Mouse (Mus musculus): ENCODE data around the gene Rfng.
"Not testable (repeated sequence)": the region's sequence is repeated elsewhere in the genome, so short reads cannot be mapped to it uniquely, and the experiment has no call there.

The Rfng gene

DNA sequence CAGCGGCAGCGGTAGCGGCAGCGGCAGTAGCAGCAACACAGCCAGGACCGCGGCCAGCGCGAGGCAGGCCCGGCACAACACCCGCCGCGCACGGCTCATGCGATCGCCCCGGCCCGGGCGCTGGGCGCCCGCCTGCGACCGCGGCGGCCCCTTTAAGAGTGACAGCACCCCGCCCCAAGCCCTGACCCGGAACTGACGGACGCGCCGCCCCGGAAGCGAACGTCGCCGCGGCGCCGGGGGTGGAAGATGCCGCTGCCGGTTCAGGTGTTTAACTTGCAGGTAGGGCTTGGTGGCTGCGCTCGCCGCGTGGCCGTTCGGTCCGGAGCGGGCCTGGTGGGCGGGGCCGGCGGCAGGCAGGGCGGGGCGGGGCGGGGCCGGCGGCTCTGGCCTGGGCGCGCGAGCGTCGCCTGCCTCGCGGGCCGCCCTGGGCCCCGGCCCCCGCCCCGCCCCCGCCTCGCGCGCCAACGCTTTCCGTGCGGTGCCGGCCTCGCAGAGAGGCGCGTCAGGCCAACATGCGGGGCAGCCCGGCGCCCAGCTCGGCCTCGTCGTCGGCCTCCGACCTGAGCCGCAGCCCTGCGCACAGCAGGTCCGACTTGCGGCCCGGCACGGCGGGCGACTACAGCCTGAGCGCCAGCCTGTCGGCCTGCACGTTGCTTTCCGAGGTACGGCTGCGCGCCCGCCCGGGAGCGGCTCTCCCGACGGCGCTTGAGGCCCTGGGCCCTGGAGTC, at the start of gene Rfng, which contains the start of gene Gps1:
Rfng (minus strand) TSS at position 144 of the 728 bp plus-strand sequence.
Gps1 (plus strand) TSS at position 209 of the 728 bp plus-strand sequence.
- DNase-seq (ENCODE audit: low read depth, low spot score): peak; percentile 88

DNA sequence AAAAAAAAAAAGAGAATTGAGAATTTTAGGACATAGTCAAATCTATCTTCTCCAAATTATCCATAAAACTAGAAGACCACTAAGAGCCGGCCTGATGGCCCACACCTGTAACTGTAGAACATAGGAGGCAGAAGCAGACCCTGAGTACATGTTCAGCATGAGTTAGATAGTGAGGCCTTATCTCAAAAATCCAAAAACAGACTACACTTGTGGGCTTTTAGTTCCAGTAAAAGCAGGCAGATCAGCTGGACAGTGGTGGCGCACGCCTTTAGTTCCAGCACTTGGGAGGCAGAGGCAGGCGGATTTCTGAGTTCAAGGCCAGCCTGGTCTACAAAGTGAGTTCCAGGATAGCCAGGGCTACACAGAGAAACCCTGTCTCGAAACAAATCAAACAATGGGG, 49.0 kb upstream of the Rfng start:
- not testable (repeated sequence) for DNase-seq (ENCODE audit: low read depth, low spot score)

GRCm38 (mm10) chr11:120831659-120832440, 47.8 kb upstream of the Rfng start:
- DNase-seq (ENCODE audit: low read depth, low spot score): no peak

DNA sequence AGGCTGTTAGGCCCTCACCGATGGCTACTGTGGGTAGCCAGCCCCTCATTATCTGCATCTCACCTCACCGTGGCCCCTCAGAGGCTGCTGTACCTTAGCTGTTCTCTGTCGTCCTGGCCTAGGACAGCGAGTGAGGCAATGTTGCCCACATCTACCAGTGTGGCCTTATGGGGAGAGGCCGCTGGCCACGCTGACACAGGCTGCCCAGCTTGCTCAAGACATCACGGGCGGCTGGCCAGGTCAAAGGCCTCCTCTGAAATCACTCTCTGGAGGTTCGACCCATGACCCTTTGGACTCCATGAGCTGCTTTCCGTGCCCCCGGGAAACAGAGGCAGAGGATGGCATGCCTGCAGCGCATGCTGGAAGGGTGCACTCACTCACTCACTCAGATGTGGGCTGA, 46.7 kb upstream of the Rfng start:
- no peak for DNase-seq (ENCODE audit: low read depth, low spot score)

DNA sequence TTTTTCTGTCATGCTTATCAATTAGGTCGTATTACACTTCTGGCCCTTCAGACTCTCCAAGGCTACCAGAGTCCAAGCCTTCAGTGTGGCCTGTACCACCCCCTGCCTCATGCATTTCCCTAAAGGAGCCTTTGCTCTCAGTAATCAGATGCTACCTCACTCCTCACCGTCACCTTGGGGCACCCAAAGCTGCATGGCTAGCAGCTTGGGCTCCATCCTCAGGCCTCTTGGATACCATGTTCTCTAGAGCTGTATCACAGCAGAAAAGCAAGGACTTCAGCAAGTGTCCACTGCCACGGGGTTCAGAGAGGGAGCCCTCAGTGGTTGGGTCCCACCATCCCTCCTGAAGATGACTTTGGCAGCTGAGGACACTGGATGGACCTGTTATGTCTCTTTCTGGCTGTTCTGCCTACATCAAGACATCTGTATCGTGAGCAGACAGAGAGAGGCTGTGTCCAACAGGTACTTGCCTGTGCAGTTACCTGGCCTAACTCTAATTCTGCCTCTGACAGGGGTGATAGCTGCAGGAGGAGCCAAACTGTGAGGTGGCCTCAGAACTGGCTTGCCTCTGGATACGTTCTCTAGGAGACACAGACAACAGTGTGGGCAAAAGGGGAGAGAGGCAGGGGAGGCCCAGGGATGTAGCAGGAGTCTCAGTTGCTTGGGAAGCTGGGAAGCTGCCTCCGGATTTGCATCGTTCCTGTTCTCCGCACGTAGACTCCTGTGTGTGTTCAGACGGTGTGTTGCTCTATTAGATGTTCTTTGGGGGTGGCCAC, 45.9 kb upstream of the Rfng start:
- DNase-seq (ENCODE audit: low read depth, low spot score): no peak

DNA sequence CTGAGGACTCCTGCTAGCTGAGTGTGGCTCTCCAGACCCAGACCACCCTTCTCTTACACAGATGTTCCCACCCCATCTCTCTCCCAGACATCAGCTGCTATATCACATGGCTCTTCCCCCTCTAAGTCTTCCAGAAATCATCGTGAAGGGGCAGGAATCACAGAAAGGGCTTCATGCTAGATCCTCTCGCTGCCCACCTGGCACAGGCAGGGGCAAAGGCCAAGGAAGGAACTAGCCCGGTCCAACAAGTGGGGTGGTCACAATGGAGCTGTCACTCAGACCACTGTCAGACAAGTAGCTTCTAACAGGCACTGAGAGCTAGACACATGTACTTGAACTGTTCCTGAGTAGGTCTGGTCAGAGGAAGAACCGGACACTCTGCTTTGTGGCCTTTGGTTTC, 44.4 kb upstream of the Rfng start:
- no peak for DNase-seq (ENCODE audit: low read depth, low spot score)

DNA sequence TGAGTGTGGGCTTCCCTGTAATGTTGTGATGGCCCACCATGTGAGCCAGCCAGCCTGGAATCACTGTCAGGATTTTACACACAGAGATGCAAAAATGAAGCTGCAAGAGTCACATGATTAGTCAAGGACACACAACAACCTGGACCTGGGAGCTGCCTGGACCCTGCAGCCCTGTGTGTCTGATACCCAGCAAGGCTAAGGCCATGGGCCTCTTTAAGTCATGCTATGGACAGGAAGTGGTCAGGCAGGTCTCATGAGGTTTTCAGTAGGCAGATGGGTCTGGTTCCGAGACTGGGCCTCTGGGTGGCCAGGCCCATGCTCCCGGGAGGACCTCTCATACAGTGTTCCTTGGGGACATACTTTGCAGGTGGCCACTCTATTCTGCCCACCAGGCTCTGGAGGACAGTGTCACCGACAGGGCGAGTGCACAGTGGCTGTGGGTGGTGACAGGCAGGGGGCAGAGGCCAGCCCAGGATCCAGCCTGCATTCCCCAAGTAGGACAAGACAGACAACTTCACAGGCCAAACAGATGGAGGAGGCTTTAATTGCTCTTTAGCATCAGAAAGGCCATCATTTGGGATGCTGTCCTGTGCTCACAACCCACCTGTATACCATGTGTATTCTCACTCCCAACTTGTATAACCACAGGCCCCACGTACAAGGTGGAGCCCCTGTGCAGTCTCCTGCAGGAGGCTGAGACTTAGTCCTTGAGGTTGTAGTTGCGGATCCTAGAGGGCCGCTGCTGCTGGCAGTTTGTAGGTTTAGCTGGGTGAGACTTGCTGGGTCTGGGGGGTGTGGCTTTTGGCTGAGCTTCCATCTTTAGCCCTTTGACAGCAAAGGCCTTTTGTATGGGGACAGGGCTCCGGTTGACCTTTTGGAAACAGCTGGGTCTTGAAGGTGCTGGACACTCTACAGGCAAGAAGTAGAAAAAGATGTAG, 42.3 kb upstream of the Rfng start:
- no peak for DNase-seq (ENCODE audit: low read depth, low spot score)

- DNase-seq (ENCODE audit: low read depth, low spot score): peak; percentile 57
These were observed 41.4 kb upstream of the Rfng start for GRCm38 (mm10) chr11:120825289-120825863.

GRCm38 (mm10) chr11:120824787-120825288, 40.8 kb upstream of the Rfng start:
- no peak for DNase-seq (ENCODE audit: low read depth, low spot score)

DNA sequence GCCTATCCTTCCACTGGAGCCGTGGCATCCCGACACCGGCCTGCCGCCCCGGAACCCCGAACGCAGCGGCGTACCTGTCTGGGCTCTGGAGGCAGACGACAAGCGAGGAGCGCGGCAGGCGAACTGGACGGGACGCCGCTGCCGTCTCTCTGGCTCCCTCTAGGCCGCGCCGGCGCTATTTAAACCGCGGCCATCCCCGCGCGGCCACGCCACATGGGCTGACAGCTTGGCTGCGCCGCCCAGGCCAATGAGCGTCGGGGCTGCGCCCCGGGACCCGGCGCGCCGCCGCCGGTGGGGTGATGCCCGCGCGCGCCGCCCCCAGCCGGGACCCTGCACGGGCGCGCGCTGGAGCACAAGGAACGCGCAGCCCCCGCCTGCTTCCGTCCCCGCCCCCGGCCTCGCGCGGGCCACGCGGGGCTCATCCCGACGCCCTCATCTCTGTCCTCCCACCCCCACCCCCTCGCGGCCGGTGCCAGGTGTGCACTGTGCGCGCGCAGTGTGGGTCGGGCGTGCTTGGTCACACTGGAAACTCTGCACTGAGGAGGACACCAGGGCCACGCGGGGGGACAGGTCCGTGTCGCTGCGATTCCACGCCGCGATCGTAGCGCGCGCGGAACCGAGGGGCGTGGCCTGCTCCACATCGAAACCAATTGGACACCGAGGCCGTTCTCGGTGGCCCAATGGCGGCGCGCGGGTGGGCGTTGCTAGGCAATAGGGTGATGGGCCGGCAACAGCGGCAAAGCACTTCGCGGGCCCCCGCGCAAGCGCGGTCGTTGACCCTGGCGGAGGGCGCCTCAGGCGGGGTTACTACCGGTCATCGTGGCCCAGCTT, 40.2 kb upstream of the Rfng start, which contains the start of gene Fasn:
Fasn (minus strand) TSS at position 592 of the 831 bp plus-strand sequence.
- peak; percentile 97 for DNase-seq (ENCODE audit: low read depth, low spot score)

DNA sequence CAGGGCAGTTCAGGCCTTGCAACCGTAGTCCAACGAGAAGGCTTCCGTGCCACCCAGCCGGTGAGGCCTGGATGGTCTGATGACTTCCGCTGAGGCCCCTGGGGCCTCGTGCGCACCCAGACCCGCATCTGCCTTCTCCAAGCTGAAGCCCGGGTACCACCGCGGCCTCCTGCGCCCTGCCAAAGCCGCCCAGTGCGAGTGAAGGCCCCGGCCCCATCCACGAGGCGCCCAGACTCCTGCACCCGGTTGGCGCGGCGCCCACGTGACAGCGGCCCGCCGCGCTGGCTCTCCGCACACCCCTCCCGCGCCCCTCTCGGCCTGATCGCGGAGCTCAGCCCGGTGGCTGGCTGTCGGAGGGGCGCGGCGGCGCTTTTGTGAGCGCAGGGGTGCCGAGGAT, 39.5 kb upstream of the Rfng start:
- DNase-seq (ENCODE audit: low read depth, low spot score): no peak

- no peak for DNase-seq (ENCODE audit: low read depth, low spot score)
These were observed 39.0 kb upstream of the Rfng start for GRCm38 (mm10) chr11:120822831-120823550.

- DNase-seq (ENCODE audit: low read depth, low spot score): no peak
These were observed 38.3 kb upstream of the Rfng start for GRCm38 (mm10) chr11:120822321-120822720.

GRCm38 (mm10) chr11:120821076-120821922, 37.3 kb upstream of the Rfng start:
- no peak for DNase-seq (ENCODE audit: low read depth, low spot score)

DNA sequence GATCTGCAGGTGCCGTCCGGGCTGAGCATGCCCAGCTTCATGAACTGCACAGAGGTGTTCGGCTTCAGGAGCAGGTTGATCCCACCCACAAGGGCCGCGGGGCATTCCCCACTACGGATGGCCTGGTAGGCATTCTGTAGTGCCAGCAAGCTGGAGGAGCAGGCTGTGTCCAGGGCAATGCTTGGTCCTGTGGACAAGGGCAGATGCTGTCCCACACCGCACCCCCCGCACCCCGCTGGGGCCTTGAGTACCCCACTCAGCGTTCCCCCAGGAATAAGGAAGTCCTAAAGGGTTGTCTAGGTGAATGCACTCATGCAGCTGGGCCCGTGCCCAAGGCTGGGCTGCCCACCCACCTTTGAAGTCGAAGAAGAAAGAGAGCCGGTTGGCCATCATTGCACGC, 36.5 kb upstream of the Rfng start:
- no peak for DNase-seq (ENCODE audit: low read depth, low spot score)

GRCm38 (mm10) chr11:120819556-120819955, 35.5 kb upstream of the Rfng start:
- no peak for DNase-seq (ENCODE audit: low read depth, low spot score)

DNA sequence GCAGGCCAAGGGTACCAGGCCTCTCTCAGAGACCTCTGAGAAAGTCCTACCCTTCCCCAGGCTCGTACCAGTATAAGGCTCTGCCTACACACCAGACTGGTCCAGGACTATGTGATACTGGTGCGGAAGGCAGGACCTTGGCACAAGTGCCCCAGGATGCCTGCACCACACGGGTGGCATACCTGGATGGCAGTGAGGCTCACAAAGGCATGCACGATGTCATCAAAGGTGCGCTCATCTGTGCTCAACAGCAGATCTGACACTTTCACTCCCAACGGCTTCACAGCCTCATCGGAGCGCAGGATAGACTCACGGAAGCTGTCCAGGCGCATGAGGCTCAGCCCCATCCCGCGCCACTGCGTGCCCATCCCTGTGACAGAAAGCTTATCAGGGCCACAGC, 34.2 kb upstream of the Rfng start:
- DNase-seq (ENCODE audit: low read depth, low spot score): no peak

DNA sequence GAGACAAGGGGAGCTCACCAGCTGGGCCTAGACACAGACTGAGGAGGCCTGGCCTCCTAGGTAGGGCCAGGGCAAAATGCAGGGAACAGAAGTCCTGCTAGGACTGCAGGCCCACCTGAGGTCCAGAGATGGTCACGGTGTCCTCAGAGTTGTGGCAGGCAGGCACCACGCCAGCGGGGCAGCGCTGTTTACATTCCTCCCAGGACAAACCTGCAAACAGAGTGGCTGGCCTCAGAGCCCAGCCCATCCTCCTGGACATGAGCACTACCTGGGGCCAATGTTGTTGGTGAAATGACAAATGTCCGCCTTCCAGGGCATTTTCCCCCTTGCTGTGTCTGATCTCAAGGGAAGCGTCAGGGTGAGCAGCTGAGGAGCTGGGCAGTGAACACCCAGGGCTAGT, 33.4 kb upstream of the Rfng start:
- DNase-seq (ENCODE audit: low read depth, low spot score): no peak
